Mouse (Mus musculus): Measurements from ENCODE around the gene Rnf31.

DNA sequence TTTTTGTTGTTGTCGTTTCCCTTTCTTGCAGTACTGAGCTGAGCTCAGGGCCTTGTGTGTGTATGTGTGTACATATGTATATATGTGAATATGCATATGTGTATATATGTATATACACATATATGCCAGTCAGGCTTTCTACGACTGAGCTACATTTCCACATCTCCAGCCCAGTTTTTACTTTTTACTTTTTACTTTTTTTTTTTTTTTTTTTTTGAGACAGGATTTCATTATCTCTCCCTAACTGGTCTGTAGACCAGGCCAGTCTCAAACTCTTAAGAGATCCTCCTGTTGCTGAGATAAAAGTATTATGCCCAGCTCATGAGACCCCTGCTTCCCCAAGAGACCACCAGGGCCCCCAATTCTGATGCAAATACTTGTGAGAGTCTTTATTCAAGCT is 25.3 kb downstream of the Rnf31 start:
- TF ChIP-seq POLR2A (IDR thresholded peaks at IDR 0.05; ENCODE audit: insufficient read length, low read depth) (no peak), MYOD1 (IDR thresholded peaks at IDR 0.05; ENCODE audit: control insufficient read depth in 1 of 3, insufficient read length in 2 of 3, low read depth in 2 of 3) (no peak), POLR2AphosphoS2 (IDR thresholded peaks at IDR 0.05; ENCODE audit: insufficient read length, low read depth) (no peak), MYOG (IDR thresholded peaks at IDR 0.05; ENCODE audit: control insufficient read depth in 1 of 3, insufficient read depth in 1 of 3, insufficient read length in 2 of 3, low read depth in 2 of 3) (no peak), MAX (IDR thresholded peaks at IDR 0.05; ENCODE audit: low read depth) (no peak), E2F4 (IDR thresholded peaks at IDR 0.05; ENCODE audit: insufficient read depth) (no peak)

All from myocyte (in vitro differentiated cells).